In the genomic region with DNA sequence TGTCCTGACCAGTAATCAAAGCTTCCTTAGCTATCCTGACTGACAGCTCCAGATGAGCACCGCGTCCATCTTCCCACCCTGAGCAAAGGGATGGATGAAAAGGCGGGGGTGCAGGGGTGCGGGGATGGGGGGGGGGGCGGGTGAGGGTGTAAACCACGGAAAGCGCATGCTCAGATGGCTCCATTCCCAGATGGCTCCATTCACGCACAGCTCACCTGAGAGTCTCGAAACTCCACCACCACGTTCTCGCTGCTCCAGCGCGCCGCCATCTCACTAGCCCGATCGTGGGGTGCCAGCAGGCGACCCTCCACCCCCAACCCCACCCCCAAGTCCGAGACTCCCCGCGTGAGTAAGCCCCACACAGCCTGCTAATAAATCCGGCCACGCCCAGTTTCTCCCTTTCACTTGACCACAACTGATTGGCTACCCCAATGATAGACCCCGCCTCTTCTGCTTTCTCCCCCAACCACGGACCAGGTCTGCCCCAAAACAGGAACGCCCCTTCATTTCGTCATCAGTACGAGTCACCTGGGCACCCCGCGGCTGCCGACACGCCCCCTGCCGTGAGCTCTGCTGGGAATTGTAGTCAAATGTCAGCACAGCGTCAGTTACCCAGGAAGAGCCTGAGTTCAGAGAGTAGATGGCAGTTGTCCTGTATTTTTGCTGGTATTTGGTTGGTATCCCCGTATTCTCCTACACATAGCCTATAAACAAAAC, we compare ENCODE assay signal across 8 mouse cellular contexts. TPM values are rescaled to one million over a fixed set of nuclear protein-coding genes. Genes with fewer than 3 reads are reported as not detected.
DNase-seq lines count a peak whose midpoint lies in the region; ATAC-seq lines count a peak whose summit lies in the region.

Gene Wdr59 (minus strand): TSS at position 380 of the 717 bp plus-strand sequence.

- peak within 1 kb of the TSS; percentile 85 for H3K27ac ChIP-seq in hindbrain, embryonic 15.5 days (replicated peaks)

- no peaks in the 10 kb centered on the region for H3K36me3 ChIP-seq in hindbrain, embryonic 15.5 days

- H3K4me1 ChIP-seq in hindbrain, embryonic 15.5 days (replicated peaks): peaks cover 15% of the 10 kb centered on the region

- peak within 1 kb of the TSS; percentile 79 for H3K4me3 ChIP-seq in hindbrain, embryonic 15.5 days

- no peaks in the 10 kb centered on the region for H3K27me3 ChIP-seq in hindbrain, embryonic 15.5 days

- H3K9me3 ChIP-seq in hindbrain, embryonic 15.5 days: no peaks in the 10 kb centered on the region

- ATAC-seq in hindbrain, embryonic 15.5 days (ENCODE audit: low FRiP score, low read depth): peak; percentile 98

- peak within 1 kb of the TSS; percentile 69 for H3K4me2 ChIP-seq in hindbrain, embryonic 15.5 days

- DNase-seq in T-cell, adult 2 months (ENCODE audit: low spot score): peak; percentile 98
- DNase-seq in cerebellum, postnatal 36 days: peak; percentile 98
- peak; percentile 95 to 97 for DNase-seq in frontal cortex, postnatal 36 days (ENCODE audit: low spot score in 2 of 2)
- peak; percentile 98 for DNase-seq in left cerebral cortex, adult 11 months (ENCODE audit: low spot score)
- peak; percentile 96 to 98 for DNase-seq in lung, postnatal 4 days
- DNase-seq in retina, postnatal 7 days (ENCODE audit: low read depth, low spot score): peak; percentile 97
- peak; percentile 74 for DNase-seq in urinary bladder, adult 2 months (ENCODE audit: low spot score)

- 1% methylated on average over 32 of the region's 34 CpGs for WGBS in hindbrain, embryonic 15.5 days

- peak within 1 kb of the TSS; percentile 62 for H3K9ac ChIP-seq in hindbrain, embryonic 15.5 days

RNA-seq across cellular contexts. Expression of gene Wdr59, which starts in this region (rescaled TPM):
- polyA plus RNA-seq in hindbrain, embryonic 15.5 days (2015; fragmentation: Nextera tagmentation; extraction: Ambion mirVana): 7.3 and 8.1 TPM in 2 replicates
- polyA plus RNA-seq in urinary bladder, adult 2 months (2012; rRNA removed): 6.9 and 7.0 TPM in 2 replicates

Comparison
In these comparisons a context has a peak if more than half of its experiments do, and no peak if none do; other contexts are left out.
1. Peak in every context shown above with its lines: DNase-seq, ATAC-seq, H3K4me3 ChIP-seq and H3K27ac ChIP-seq.